Mouse (Mus musculus): ENCODE measurements around the gene Dclk1. TPM values are rescaled to one million over a fixed set of nuclear protein-coding genes. Genes with fewer than 3 reads are reported as not detected.

Dclk1 gene
- polyA plus RNA-seq, 1 experiment from 2014 or later = 9.5 TPM

GRCm38 (mm10) chr3:55419334-55419733 is 177.2 kb downstream of the Dclk1 start:
- no peaks in the 10 kb centered on the region for H3K36me3 ChIP-seq (ENCODE audit: control insufficient read depth, insufficient read depth, low read length)
- H3K9me3 ChIP-seq (ENCODE audit: control insufficient read depth, low read length) = no peaks in the 10 kb centered on the region
- 0 out of 2 replicates have a peak overlapping the region, but pooled peaks have one; percentile 8 for H3K4me2 ChIP-seq (ENCODE audit: low read length)
- 22% methylated on average over 3 of the region's 3 CpGs for WGBS
- no peak overlapping the region for H3K4me3 ChIP-seq (ENCODE audit: control insufficient read depth in 1 of 2, insufficient read depth in 1 of 2, low read depth in 1 of 2, low read length in 2 of 2)
- no peak overlapping the region for H3K27ac ChIP-seq (replicated peaks in 1 of 2; ENCODE audit: control insufficient read depth in 1 of 2, insufficient read depth in 1 of 2, low read depth in 2 of 2, low read length in 2 of 2)
- H3K9ac ChIP-seq (ENCODE audit: low read length) = no peak overlapping the region
- no peak for ATAC-seq (ENCODE audit: insufficient number of reproducible peaks, insufficient read depth, low FRiP score, low read depth)
- peaks cover 6 to 21% of the 10 kb centered on the region in 2 experiments for H3K4me1 ChIP-seq (ENCODE audit: control insufficient read depth in 2 of 2, insufficient read depth in 2 of 2, low read length in 2 of 2)
- no peaks in the 10 kb centered on the region for H3K27me3 ChIP-seq (ENCODE audit: control insufficient read depth, insufficient read depth, low read length)

- Histone ChIP-seq H3K4me2 (ENCODE audit: low read length) (no peak overlapping the region), H3K4me1 (ENCODE audit: control insufficient read depth in 2 of 2, insufficient read depth in 2 of 2, low read length in 2 of 2) (peaks cover 4 to 13% of the 10 kb centered on the region in 2 experiments), H3K27me3 (ENCODE audit: control insufficient read depth, insufficient read depth, low read length) (no peaks in the 10 kb centered on the region), H3K36me3 (ENCODE audit: control insufficient read depth, insufficient read depth, low read length) (no peaks in the 10 kb centered on the region), H3K27ac (replicated peaks in 1 of 2; ENCODE audit: control insufficient read depth in 1 of 2, insufficient read depth in 1 of 2, low read depth in 2 of 2, low read length in 2 of 2) (no peak overlapping the region), H3K9ac (ENCODE audit: low read length) (no peak overlapping the region), H3K4me3 (ENCODE audit: control insufficient read depth in 1 of 2, insufficient read depth in 1 of 2, low read depth in 1 of 2, low read length in 2 of 2) (no peak overlapping the region), H3K9me3 (ENCODE audit: control insufficient read depth, low read length) (no peaks in the 10 kb centered on the region)
- 66% methylated on average over 8 of the region's 8 CpGs for WGBS
- no peak for ATAC-seq (ENCODE audit: insufficient number of reproducible peaks, insufficient read depth, low FRiP score, low read depth)
Measured at GRCm38 (mm10) chr3:55420436-55421083, 178.4 kb downstream of the Dclk1 start.

- no peaks in the 10 kb centered on the region for H3K27me3 ChIP-seq (ENCODE audit: control insufficient read depth, insufficient read depth, low read length)
- H3K9me3 ChIP-seq (ENCODE audit: control insufficient read depth, low read length) = no peaks in the 10 kb centered on the region
- no peak overlapping the region for H3K27ac ChIP-seq (replicated peaks in 1 of 2; ENCODE audit: control insufficient read depth in 1 of 2, insufficient read depth in 1 of 2, low read depth in 2 of 2, low read length in 2 of 2)
- H3K4me1 ChIP-seq (ENCODE audit: control insufficient read depth in 2 of 2, insufficient read depth in 2 of 2, low read length in 2 of 2) = peaks cover 1 to 6% of the 10 kb centered on the region in 2 experiments
- no peak overlapping the region for H3K4me3 ChIP-seq (ENCODE audit: control insufficient read depth in 1 of 2, insufficient read depth in 1 of 2, low read depth in 1 of 2, low read length in 2 of 2)
- no peak for ATAC-seq (ENCODE audit: insufficient number of reproducible peaks, insufficient read depth, low FRiP score, low read depth)
- 31% methylated on average over 11 of the region's 11 CpGs for WGBS
- H3K4me2 ChIP-seq (ENCODE audit: low read length) = peak overlapping the region; percentile 27; the same call in 1 of the 2 replicates
- no peaks in the 10 kb centered on the region for H3K36me3 ChIP-seq (ENCODE audit: control insufficient read depth, insufficient read depth, low read length)
- no peak overlapping the region for H3K9ac ChIP-seq (ENCODE audit: low read length)
Measured at GRCm38 (mm10) chr3:55423640-55424397, 181.7 kb downstream of the Dclk1 start.

DNA sequence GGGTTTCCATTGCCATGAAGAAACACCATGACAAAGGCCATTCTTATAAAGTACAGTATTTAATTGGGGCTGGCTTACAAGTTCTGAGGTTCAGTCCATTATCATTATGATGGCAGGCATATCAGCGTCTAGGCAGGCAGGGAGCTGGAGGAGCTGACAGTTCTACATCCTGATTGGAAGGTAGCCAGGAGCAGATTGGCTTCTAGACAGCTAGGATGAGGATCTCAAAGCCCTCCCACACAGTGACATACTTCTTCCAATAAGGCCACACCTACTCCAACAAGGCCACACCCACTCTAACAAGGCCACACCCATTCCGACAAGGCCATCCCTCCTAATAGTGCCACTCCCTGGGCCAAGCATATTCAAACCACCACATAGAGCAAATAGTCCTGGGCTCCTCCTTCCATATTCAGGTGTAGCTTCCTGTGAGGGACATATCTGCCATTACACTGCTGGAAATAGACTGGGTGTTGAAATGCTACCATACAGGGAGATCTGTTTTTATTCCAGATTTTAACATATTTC is 187.9 kb downstream of the Dclk1 start:
- H3K4me2 ChIP-seq (ENCODE audit: low read length) = no peak overlapping the region
- H3K36me3 ChIP-seq (ENCODE audit: control insufficient read depth, insufficient read depth, low read length) = no peaks in the 10 kb centered on the region
- no peak overlapping the region for H3K9ac ChIP-seq (ENCODE audit: low read length)
- no peaks in the 10 kb centered on the region; the same call in 1 of the 2 replicates for H3K9me3 ChIP-seq (ENCODE audit: control insufficient read depth, low read length)
- H3K27me3 ChIP-seq (ENCODE audit: control insufficient read depth, insufficient read depth, low read length) = no peaks in the 10 kb centered on the region
- H3K4me1 ChIP-seq (ENCODE audit: control insufficient read depth in 2 of 2, insufficient read depth in 2 of 2, low read length in 2 of 2) = no peaks in the 10 kb centered on the region
- no peak overlapping the region for H3K4me3 ChIP-seq (ENCODE audit: control insufficient read depth in 1 of 2, insufficient read depth in 1 of 2, low read depth in 1 of 2, low read length in 2 of 2)
- WGBS = 62% methylated on average over 2 of the region's 2 CpGs
- no peak for ATAC-seq (ENCODE audit: insufficient number of reproducible peaks, insufficient read depth, low FRiP score, low read depth)
- no peak overlapping the region for H3K27ac ChIP-seq (replicated peaks in 1 of 2; ENCODE audit: control insufficient read depth in 1 of 2, insufficient read depth in 1 of 2, low read depth in 2 of 2, low read length in 2 of 2)

DNA sequence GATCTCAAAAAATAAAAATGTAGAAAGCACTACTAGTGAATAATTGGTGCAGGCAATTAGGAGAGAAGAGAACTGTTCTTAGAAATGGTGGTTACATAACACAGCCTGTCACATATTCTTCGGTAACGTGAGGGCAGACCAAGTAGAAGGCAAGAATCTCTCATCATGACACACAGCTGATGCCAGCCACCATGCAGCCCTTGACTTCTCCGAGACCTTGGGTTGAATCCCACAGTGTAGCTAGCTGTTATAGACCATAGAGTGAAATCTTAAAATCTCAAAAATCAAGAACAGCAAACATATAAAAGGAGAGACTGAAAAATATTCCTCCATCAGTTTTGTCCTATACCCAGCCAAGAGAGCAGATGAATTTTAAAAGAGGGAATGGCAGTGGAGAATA is 189.1 kb downstream of the Dclk1 start:
- no peak for ATAC-seq (ENCODE audit: insufficient number of reproducible peaks, insufficient read depth, low FRiP score, low read depth)
- WGBS = 88% methylated on average over 3 of the region's 3 CpGs
- H3K9ac ChIP-seq (ENCODE audit: low read length) = no peak overlapping the region
- H3K36me3 ChIP-seq (ENCODE audit: control insufficient read depth, insufficient read depth, low read length) = no peaks in the 10 kb centered on the region
- no peaks in the 10 kb centered on the region for H3K4me1 ChIP-seq (ENCODE audit: control insufficient read depth in 2 of 2, insufficient read depth in 2 of 2, low read length in 2 of 2)
- no peaks in the 10 kb centered on the region; the same call in 1 of the 2 replicates for H3K9me3 ChIP-seq (ENCODE audit: control insufficient read depth, low read length)
- H3K27ac ChIP-seq (replicated peaks in 1 of 2; ENCODE audit: control insufficient read depth in 1 of 2, insufficient read depth in 1 of 2, low read depth in 2 of 2, low read length in 2 of 2) = no peak overlapping the region
- no peak overlapping the region for H3K4me2 ChIP-seq (ENCODE audit: low read length)
- H3K4me3 ChIP-seq (ENCODE audit: control insufficient read depth in 1 of 2, insufficient read depth in 1 of 2, low read depth in 1 of 2, low read length in 2 of 2) = no peak overlapping the region
- no peaks in the 10 kb centered on the region for H3K27me3 ChIP-seq (ENCODE audit: control insufficient read depth, insufficient read depth, low read length)

GRCm38 (mm10) chr3:55434276-55434675 is 192.1 kb downstream of the Dclk1 start:
- no peak overlapping the region for H3K4me2 ChIP-seq (ENCODE audit: low read length)
- no peak overlapping the region for H3K4me3 ChIP-seq (ENCODE audit: control insufficient read depth in 1 of 2, insufficient read depth in 1 of 2, low read depth in 1 of 2, low read length in 2 of 2)
- H3K9me3 ChIP-seq (ENCODE audit: control insufficient read depth, low read length) = no peaks in the 10 kb centered on the region; the same call in 1 of the 2 replicates
- H3K4me1 ChIP-seq (ENCODE audit: control insufficient read depth in 2 of 2, insufficient read depth in 2 of 2, low read length in 2 of 2) = no peaks in the 10 kb centered on the region
- H3K36me3 ChIP-seq (ENCODE audit: control insufficient read depth, insufficient read depth, low read length) = no peaks in the 10 kb centered on the region
- no peak for ATAC-seq (ENCODE audit: insufficient number of reproducible peaks, insufficient read depth, low FRiP score, low read depth)
- no peak overlapping the region for H3K27ac ChIP-seq (replicated peaks in 1 of 2; ENCODE audit: control insufficient read depth in 1 of 2, insufficient read depth in 1 of 2, low read depth in 2 of 2, low read length in 2 of 2)
- no peak overlapping the region for H3K9ac ChIP-seq (ENCODE audit: low read length)
- no peaks in the 10 kb centered on the region for H3K27me3 ChIP-seq (ENCODE audit: control insufficient read depth, insufficient read depth, low read length)
- WGBS = 86% methylated on average over 1 of the region's 1 CpGs

DNA sequence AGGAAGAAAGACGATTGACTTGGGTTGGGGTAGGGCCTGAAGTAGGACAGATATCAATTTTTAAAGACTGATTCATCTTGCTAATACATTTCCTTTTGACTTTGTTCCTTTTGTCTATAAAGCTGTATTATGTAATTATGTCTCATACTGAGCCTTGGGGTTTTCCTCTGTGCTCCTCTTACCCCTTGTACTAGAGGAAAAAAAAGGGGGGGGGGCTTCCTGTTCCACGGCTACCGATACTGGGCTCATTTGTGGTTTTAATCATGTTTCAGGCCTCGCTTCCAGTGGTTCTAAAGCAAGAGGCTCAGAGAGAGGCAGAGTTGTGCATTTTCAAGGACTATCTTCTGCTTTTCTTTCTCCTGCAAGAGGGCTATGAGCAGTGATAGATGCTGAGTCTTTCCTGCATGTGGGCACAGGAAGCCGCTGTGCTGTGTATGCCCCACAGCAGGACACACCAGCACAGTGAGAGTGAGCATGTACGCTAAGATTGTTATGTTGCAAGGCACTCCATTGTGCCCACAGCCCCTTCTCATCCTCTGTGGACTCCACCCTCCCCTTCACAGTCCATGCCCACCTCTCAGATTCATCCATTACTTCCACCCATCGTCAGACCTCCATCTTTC is 196.8 kb downstream of the Dclk1 start:
- Histone ChIP-seq H3K27me3 (ENCODE audit: control insufficient read depth, insufficient read depth, low read length) (no peaks in the 10 kb centered on the region), H3K36me3 (ENCODE audit: control insufficient read depth, insufficient read depth, low read length) (no peaks in the 10 kb centered on the region), H3K4me3 (ENCODE audit: control insufficient read depth in 1 of 2, insufficient read depth in 1 of 2, low read depth in 1 of 2, low read length in 2 of 2) (no peak overlapping the region), H3K9ac (ENCODE audit: low read length) (no peak overlapping the region), H3K27ac (replicated peaks in 1 of 2; ENCODE audit: control insufficient read depth in 1 of 2, insufficient read depth in 1 of 2, low read depth in 2 of 2, low read length in 2 of 2) (no peak overlapping the region), H3K4me1 (ENCODE audit: control insufficient read depth in 2 of 2, insufficient read depth in 2 of 2, low read length in 2 of 2) (peaks cover 3 to 13% of the 10 kb centered on the region in 2 experiments; a peak in 3 of 4 replicates), H3K4me2 (ENCODE audit: low read length) (no peak overlapping the region), H3K9me3 (ENCODE audit: control insufficient read depth, low read length) (no peaks in the 10 kb centered on the region)
- 83% methylated on average over 7 of the region's 7 CpGs for WGBS
- ATAC-seq (ENCODE audit: insufficient number of reproducible peaks, insufficient read depth, low FRiP score, low read depth) = no peak
